Mouse (Mus musculus) cortical plate, adult 2 months (tissue): ENCODE measurements at regions not wholly inside any gene's neighbourhood (a gene's known extent, or its start where the extent isn't known, plus 50 kb on each side); places are given as distances from the start of the nearest gene placed in this dataset.

Experiments
- H3K27ac ChIP-seq: fragments of 200-500 bp; 2 replicates; pipeline ENCODE4 v1.5.1; 2012; ENCODE audit warnings: low read length, control low read depth, inconsistent platforms; ENCODE audit not compliant: insufficient read depth
- H3K4me1 ChIP-seq: fragments of 200-500 bp; 2 replicates; pipeline ENCODE4 v1.6.1; 2011; ENCODE audit warnings: low read length; ENCODE audit not compliant: control insufficient read depth, insufficient read depth
- H3K4me3 ChIP-seq: fragments of 200-500 bp; 2 replicates; pipeline ENCODE4 v1.5.1; 2011; ENCODE audit warnings: mild to moderate bottlenecking, low read length, control low read depth; ENCODE audit not compliant: insufficient read depth
- CTCF ChIP-seq: fragments of 200-500 bp; IDR thresholded peaks from 2 replicates; pipeline ENCODE4 v1.5.1; 2011; ENCODE audit warnings: mild to moderate bottlenecking, control low read depth, low read length; ENCODE audit not compliant: insufficient read depth; ENCODE audit errors: extremely low read depth
- POLR2A ChIP-seq: fragments of 200-500 bp; IDR thresholded peaks from 2 replicates; pipeline ENCODE4 v1.6.1; 2011; ENCODE audit warnings: mild to moderate bottlenecking, low read length, control low read depth; ENCODE audit not compliant: insufficient read depth; ENCODE audit errors: extremely low read depth

GRCm38 (mm10) chr14:102615588-102616309 lies 366.7 kb downstream of the Kctd12 start:
- no peak for TF ChIP-seq CTCF
- TF ChIP-seq POLR2A: no peak
- H3K4me3 ChIP-seq: no peak overlapping the region
- H3K4me1 ChIP-seq: no peaks in the 10 kb centered on the region
- no peak overlapping the region for H3K27ac ChIP-seq

DNA sequence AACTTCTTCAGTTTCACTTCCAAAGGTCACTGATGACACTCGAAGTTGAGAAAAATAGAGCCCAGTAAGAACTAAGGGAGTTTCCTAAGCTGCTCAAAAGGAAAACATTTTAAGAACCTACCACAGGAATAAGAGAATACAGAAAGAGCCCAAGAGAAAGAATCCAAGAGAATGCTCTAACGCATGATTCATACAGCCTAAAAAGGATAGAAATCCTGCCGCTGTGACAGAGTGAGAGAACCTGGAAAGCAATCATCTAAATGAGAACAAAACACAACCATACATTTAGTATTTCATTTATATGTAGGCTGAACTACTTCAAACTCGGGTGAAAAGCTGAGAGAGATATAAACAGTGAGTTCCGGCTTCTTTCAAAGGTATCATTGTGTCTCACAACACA lies 376.4 kb downstream of the Kctd12 start:
- TF ChIP-seq CTCF (no peak), POLR2A (no peak)
- H3K27ac ChIP-seq: no peak overlapping the region
- H3K4me1 ChIP-seq: no peaks in the 10 kb centered on the region
- H3K4me3 ChIP-seq: no peak overlapping the region

DNA sequence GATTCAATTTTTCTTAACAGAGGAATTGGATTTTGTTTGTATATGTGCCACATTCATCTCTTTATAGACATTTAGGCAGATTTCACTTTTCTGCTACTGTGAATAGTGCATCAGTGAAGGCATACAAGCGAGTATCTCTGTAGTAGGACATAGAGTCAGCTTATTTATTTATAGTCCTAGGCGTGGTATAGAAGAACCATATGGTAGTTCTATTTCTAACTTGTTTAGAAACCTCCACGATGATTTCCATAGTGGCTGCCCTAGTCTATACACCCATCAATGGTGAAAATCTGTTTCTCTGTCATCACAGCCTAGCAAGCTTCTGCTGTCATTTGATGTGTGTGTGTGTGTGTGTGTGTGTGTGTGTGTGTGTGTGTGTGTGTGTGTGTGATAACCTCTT lies 387.6 kb downstream of the Kctd12 start:
- Histone ChIP-seq H3K4me1 (no peaks in the 10 kb centered on the region), H3K27ac (peak overlapping the region; percentile 65; the same call in 1 of the 2 replicates)
- no peak for TF ChIP-seq CTCF
- no peak for TF ChIP-seq POLR2A

GRCm38 (mm10) chr14:102553781-102554180 lies 428.7 kb downstream of the Kctd12 start:
- TF ChIP-seq CTCF: no peak
- no peak for TF ChIP-seq POLR2A
- Histone ChIP-seq H3K27ac (no peak overlapping the region), H3K4me3 (no peak overlapping the region), H3K4me1 (no peaks in the 10 kb centered on the region)

More for the DNA sequence above, 387.6 kb downstream of the Kctd12 start:
- H3K4me3 ChIP-seq: no peak overlapping the region

DNA sequence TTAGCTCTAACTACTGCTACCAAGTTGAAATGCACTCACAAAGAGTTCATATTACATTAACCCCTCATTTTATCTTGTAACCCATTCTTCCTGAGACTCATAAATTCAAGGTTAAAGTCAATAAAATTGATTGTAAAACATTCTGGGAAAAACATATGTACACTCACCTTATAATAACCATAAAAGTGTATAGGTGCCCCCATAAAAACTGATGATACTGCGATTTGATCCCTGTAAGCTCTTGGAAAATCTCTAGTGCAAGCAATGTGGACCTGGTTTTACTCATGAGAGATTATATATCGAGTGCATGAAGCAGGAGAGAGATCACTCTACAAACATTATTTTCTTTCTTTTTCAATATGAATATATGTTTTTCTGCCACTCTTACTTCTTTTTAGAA lies 429.8 kb downstream of the Kctd12 start:
- no peak overlapping the region for H3K27ac ChIP-seq

GRCm38 (mm10) chr14:102524894-102525577 lies 457.4 kb downstream of the Kctd12 start:
- no peak overlapping the region for H3K27ac ChIP-seq
- H3K4me1 ChIP-seq: no peaks in the 10 kb centered on the region
- TF ChIP-seq POLR2A: no peak
- TF ChIP-seq CTCF: no peak
- H3K4me3 ChIP-seq: no peak overlapping the region

More for the DNA sequence above, 429.8 kb downstream of the Kctd12 start:
- no peak for TF ChIP-seq POLR2A
- TF ChIP-seq CTCF: no peak
- Histone ChIP-seq H3K4me1 (no peaks in the 10 kb centered on the region), H3K4me3 (no peak overlapping the region)

DNA sequence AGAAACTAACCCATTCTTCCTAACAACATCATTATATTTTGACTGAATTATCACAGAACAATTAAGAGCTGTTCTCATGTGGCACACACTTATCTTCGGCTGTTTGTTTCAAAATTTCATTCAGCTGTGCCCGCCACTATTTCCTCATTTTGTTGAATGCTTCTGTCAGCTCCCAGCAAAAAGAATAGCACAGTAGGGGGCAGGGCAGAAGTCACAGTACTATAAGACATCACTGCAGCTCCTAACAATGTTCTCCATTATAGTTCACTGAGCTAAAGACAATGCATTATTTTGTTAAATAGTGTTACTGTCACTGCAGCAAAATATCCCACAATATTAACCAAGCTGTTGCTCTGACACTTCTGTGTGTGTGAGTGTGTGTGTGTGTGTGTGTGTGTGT lies 465.7 kb downstream of the Kctd12 start:
- Histone ChIP-seq H3K27ac (no peak overlapping the region), H3K4me3 (no peak overlapping the region), H3K4me1 (no peaks in the 10 kb centered on the region)
- TF ChIP-seq POLR2A (no peak), CTCF (no peak)

DNA sequence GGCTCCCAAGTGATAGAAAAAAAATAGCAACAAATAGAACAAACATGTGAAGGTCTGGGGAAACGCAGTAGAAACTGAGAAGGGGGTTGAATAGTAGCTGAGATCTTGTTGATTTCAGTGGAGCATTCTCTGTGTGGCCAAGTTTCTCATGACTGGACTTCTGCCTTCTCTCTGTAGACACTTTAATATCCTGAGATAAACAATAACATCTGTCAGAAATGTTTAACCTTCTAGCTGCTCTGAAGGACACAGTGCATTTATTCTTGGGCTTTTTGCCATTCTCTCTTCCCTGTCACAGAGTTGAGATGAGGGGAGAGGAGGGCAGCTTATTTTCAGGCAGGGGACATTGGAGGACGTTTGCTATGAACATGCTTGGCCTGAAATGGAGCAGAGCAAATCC lies 467.9 kb downstream of the Kctd12 start:
- Histone ChIP-seq H3K4me3 (no peak overlapping the region), H3K4me1 (no peaks in the 10 kb centered on the region), H3K27ac (no peak overlapping the region)
- no peak for TF ChIP-seq CTCF
- TF ChIP-seq POLR2A: no peak

DNA sequence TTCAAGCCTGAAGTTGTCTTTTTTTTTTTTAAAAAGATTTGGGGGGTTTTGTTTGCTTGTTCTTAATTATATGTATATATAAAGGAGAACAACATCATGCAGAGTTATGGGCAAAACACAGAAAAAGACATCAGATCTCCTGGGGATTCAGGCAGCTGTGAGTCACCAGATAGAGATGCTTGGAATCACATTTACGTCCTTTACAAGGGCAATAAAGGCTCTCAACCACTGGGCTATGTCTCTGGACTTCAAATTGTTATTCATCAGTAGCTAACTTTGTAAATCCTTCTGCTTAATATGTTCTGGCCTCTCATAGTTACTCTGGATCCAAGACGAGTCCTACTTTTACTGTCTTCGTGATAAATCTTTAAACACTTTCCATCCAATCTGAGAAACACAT lies 469.8 kb downstream of the Kctd12 start:
- Histone ChIP-seq H3K27ac (no peak overlapping the region), H3K4me3 (no peak overlapping the region), H3K4me1 (no peaks in the 10 kb centered on the region)
- no peak for TF ChIP-seq POLR2A
- no peak for TF ChIP-seq CTCF
